Mouse (Mus musculus) MEL (cell line): ENCODE results near the gene Birc5. TPM values are rescaled to one million over a fixed set of nuclear protein-coding genes. Genes with fewer than 3 reads are reported as not detected.
"Not testable (repeated sequence)": the region's sequence is repeated elsewhere in the genome, so short reads cannot be mapped to it uniquely, and the experiment has no call there.

Source experiments
- DNase-seq: peaks from one replicate; pipeline ENCODE4 v3.0.0; 2011; ENCODE audit warnings: low read depth, low spot score
- H3K27ac ChIP-seq: 2 replicates; pipeline ENCODE4 v1.5.1; 2012; ENCODE audit warnings: low read depth, mild to moderate bottlenecking, control low read depth, low read length, moderate library complexity; ENCODE audit not compliant: control insufficient read depth
- H3K27me3 ChIP-seq, 2 experiments: fragments of 150-350 bp in 1 of 2; sonication (generic) in 1 of 2; 2 replicates each; pipeline ENCODE4 v1.6.1; 2012; ENCODE audit warnings: low read length in 2 of 2, mild to moderate bottlenecking in 2 of 2, improper control_type of control experiment in 1 of 2, moderate library complexity in 1 of 2; ENCODE audit not compliant: insufficient read depth in 2 of 2, control insufficient read depth in 1 of 2
- H3K36me3 ChIP-seq, 2 experiments: 2 replicates each; pipeline ENCODE4 v1.6.1; 2012 to 2014; ENCODE audit warnings: low read length in 2 of 2, improper control_type of control experiment in 1 of 2, inconsistent platforms in 1 of 2, mild to moderate bottlenecking in 1 of 2; ENCODE audit not compliant: insufficient read depth in 2 of 2, control insufficient read depth in 1 of 2
- H3K4me1 ChIP-seq, 2 experiments: fragments of 150-350 bp in 1 of 2; sonication (generic) in 1 of 2; 2 replicates each; pipeline ENCODE4 v1.6.1; 2012; ENCODE audit warnings: low read length in 2 of 2, improper control_type of control experiment in 1 of 2, mild to moderate bottlenecking in 1 of 2; ENCODE audit not compliant: insufficient read depth in 2 of 2, control insufficient read depth in 1 of 2
- H3K4me3 ChIP-seq, 2 experiments: fragments of 150-350 bp in 1 of 2; sonication (generic) in 1 of 2; 2 replicates each; pipeline ENCODE4 v1.5.1; 2012; ENCODE audit warnings: low read depth in 2 of 2, low read length in 2 of 2, mild to moderate bottlenecking in 2 of 2, moderate library complexity in 2 of 2, control low read depth in 1 of 2, improper control_type of control experiment in 1 of 2; ENCODE audit not compliant: control insufficient read depth in 1 of 2, insufficient read depth in 1 of 2
- H3K79me2 ChIP-seq: 2 replicates; pipeline ENCODE4 v1.6.1; 2012; ENCODE audit warnings: mild to moderate bottlenecking, low read length, moderate library complexity; ENCODE audit not compliant: control insufficient read depth, poor library complexity, insufficient read depth
- H3K9ac ChIP-seq: 2 replicates; pipeline ENCODE4 v1.6.1; 2012; ENCODE audit warnings: low read depth, mild to moderate bottlenecking, control low read depth, low read length, moderate library complexity; ENCODE audit not compliant: control insufficient read depth, poor library complexity, severe bottlenecking
- H3K9me3 ChIP-seq: fragments of 150-350 bp; sonication (generic); replicated peaks from 2 replicates; pipeline ENCODE4 v1.6.1; 2012; ENCODE audit warnings: mild to moderate bottlenecking, low read length, improper control_type of control experiment, moderate library complexity; ENCODE audit not compliant: insufficient read depth
- BHLHE40 ChIP-seq: IDR thresholded peaks from 2 replicates; pipeline ENCODE4 v1.6.1; 2012; ENCODE audit warnings: low read depth, mild to moderate bottlenecking, inconsistent platforms, low read length, improper control_type of control experiment, borderline replicate concordance
- ELF1 ChIP-seq: IDR thresholded peaks from 2 replicates; pipeline ENCODE4 v1.6.1; 2014; ENCODE audit warnings: low read depth, mild to moderate bottlenecking, inconsistent platforms, low read length, improper control_type of control experiment, moderate library complexity
- EP300 ChIP-seq, 2 experiments: IDR thresholded peaks; 2 replicates each; pipeline ENCODE4 v1.6.1; 2011; ENCODE audit warnings: improper control_type of control experiment in 2 of 2, low read length in 2 of 2, low read depth in 1 of 2, mild to moderate bottlenecking in 1 of 2
- NELFE ChIP-seq: IDR thresholded peaks from 2 replicates; pipeline ENCODE4 v1.6.1; 2011; ENCODE audit warnings: low read depth, low read length, improper control_type of control experiment
- NRF1 ChIP-seq: IDR thresholded peaks from 2 replicates; pipeline ENCODE4 v1.6.1; 2014; ENCODE audit warnings: low read depth, mild to moderate bottlenecking, inconsistent platforms, low read length, improper control_type of control experiment, moderate library complexity; ENCODE audit not compliant: poor library complexity, insufficient read depth, severe bottlenecking
- RAD21 ChIP-seq: IDR thresholded peaks from 2 replicates; pipeline ENCODE4 v1.6.1; 2011; ENCODE audit warnings: mild to moderate bottlenecking, low read depth, low read length, improper control_type of control experiment
- UBTF ChIP-seq: IDR thresholded peaks from 2 replicates; pipeline ENCODE4 v1.6.1; 2012; ENCODE audit warnings: low read depth, mild to moderate bottlenecking, inconsistent platforms, low read length, improper control_type of control experiment, moderate library complexity, borderline replicate concordance; ENCODE audit not compliant: insufficient read depth
- USF1 ChIP-seq: IDR thresholded peaks from 2 replicates; pipeline ENCODE4 v1.6.1; 2014; ENCODE audit warnings: low read depth, mild to moderate bottlenecking, inconsistent platforms, low read length, improper control_type of control experiment, moderate library complexity
- ZKSCAN1 ChIP-seq: IDR thresholded peaks from 2 replicates; pipeline ENCODE4 v1.6.1; 2012; ENCODE audit warnings: low read depth, mild to moderate bottlenecking, inconsistent platforms, low read length, improper control_type of control experiment, moderate library complexity
- ZNF384 ChIP-seq: IDR thresholded peaks from 2 replicates; pipeline ENCODE4 v1.6.1; 2012; ENCODE audit warnings: low read depth, mild to moderate bottlenecking, inconsistent platforms, low read length, improper control_type of control experiment
- polyA plus RNA-seq, 2 experiments: library from polyadenylated mRNA; stranded (reverse) in 1 of 2; unstranded in 1 of 2; fragments of >175 nt in 1 of 2; fragments of >200 nt in 1 of 2; gene quantifications; 2 replicates each; pipeline versions ENCODE4 v1.2.1 to v1.2.4; 2012; ENCODE audit warnings: low replicate concordance in 2 of 2, low read depth in 1 of 2; ENCODE audit not compliant: insufficient read length in 2 of 2, insufficient read depth in 1 of 2, missing spikeins in 1 of 2
- total RNA-seq: library from RNA; depleted of rRNA; stranded (reverse); fragments of 300-350 nt; gene quantifications from 2 replicates; pipeline ENCODE4 v1.2.3, GENCODE M21; 2012

The Birc5 gene
- total and polyA plus RNA-seq, 3 experiments = 214 to 242 TPM; not detected in 1

GRCm38 (mm10) chr11:117833509-117833908 lies 15.5 kb upstream of the Birc5 start:
- peak; percentile 69 for TF ChIP-seq ZNF384
- not testable (repeated sequence) for H3K27ac ChIP-seq, DNase-seq, H3K4me3 ChIP-seq, H3K9ac ChIP-seq, H3K27me3 ChIP-seq, H3K9me3 ChIP-seq, H3K79me2 ChIP-seq
- Histone ChIP-seq H3K4me1 (peaks cover 23 to 48% of the 10 kb centered on the region in 2 experiments), H3K36me3 (peaks cover 0 to 35% of the 10 kb centered on the region in 2 experiments; a peak in 2 of 4 replicates)

- TF ChIP-seq ZKSCAN1 (no peak), BHLHE40 (no peak), ELF1 (no peak), NRF1 (no peak), UBTF (no peak), NELFE (no peak), RAD21 (no peak)
- Histone ChIP-seq H3K27ac (no peak overlapping the region), H3K9me3 (no peaks in the 10 kb centered on the region), H3K27me3 (no peaks in the 10 kb centered on the region), H3K4me3 (no peak overlapping the region), H3K79me2 (no peaks in the 10 kb centered on the region), H3K36me3 (peaks cover 0 to 32% of the 10 kb centered on the region in 2 experiments; a peak in 2 of 4 replicates), H3K4me1 (peaks cover 23 to 45% of the 10 kb centered on the region in 2 experiments), H3K9ac (no peak overlapping the region)
- DNase-seq = no peak
Measured at GRCm38 (mm10) chr11:117834086-117834485, 15.0 kb upstream of the Birc5 start.

DNA sequence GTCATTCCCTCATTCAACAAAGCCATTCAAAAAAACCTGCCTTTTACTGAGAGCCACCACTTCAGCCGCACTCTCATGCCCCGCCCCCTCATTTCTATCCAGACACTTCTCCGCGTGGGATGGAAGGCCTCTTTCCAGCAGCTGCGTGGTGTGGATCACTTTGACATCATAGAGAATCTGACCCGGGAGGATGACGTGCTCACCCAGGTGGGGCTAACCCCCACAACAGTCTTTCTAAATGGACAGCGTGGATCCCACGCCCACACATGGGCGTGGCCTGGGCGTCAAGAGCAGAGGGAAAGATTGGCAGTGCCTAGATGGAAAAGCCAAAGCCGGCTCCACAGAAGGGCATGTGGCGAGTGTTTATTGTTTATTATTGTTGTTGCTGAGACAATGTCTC lies 12.7 kb upstream of the Birc5 start:
- no peak for TF ChIP-seq USF1
- peak in 1 of 2 experiments; percentile 21; a peak in 1 of 4 replicates for TF ChIP-seq EP300 (IDR thresholded peaks at IDR 0.05; ENCODE audit: low read depth in 1 of 2, low read length in 2 of 2)
- Histone ChIP-seq H3K9me3 (no peaks in the 10 kb centered on the region), H3K79me2 (no peaks in the 10 kb centered on the region), H3K27ac (no peak overlapping the region), H3K4me1 (peaks cover 28 to 31% of the 10 kb centered on the region in 2 experiments), H3K27me3 (no peaks in the 10 kb centered on the region), H3K9ac (no peak overlapping the region), H3K36me3 (peaks cover 0 to 20% of the 10 kb centered on the region in 2 experiments; a peak in 2 of 4 replicates), H3K4me3 (no peak overlapping the region)
- DNase-seq = peak; percentile 68
